Mouse (Mus musculus) cortical plate, adult 2 months (tissue): ENCODE results near the gene Fgf23.

Experiments
- CTCF ChIP-seq: fragments of 200-500 bp; IDR thresholded peaks from 2 replicates; pipeline ENCODE4 v1.5.1; 2011; ENCODE audit warnings: mild to moderate bottlenecking, control low read depth, low read length; ENCODE audit not compliant: insufficient read depth; ENCODE audit errors: extremely low read depth
- POLR2A ChIP-seq: fragments of 200-500 bp; IDR thresholded peaks from 2 replicates; pipeline ENCODE4 v1.6.1; 2011; ENCODE audit warnings: mild to moderate bottlenecking, low read length, control low read depth; ENCODE audit not compliant: insufficient read depth; ENCODE audit errors: extremely low read depth

DNA sequence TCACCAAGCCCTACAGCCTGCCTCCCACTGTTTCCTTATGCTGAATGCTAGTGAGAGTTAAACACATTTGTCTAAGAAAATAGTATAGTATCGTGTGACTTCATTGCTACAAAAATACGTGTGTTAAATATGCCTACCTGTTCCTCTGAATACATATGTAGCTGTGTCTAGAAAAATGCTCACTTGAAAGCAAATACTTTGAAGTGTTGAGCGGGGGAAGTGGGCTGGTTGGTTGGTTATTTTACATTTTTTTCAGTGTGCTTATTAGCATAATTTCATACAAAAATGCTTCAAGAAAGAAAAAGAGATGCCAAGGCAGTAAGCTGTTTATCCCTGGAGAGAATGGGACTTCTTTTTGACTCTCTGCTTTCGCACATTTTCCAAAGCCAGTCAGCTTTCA is 12.7 kb upstream of the Fgf23 start:
- TF ChIP-seq CTCF, result no peak
- no peak for TF ChIP-seq POLR2A
